Mouse (Mus musculus) central nervous system, embryonic 11.5 days (tissue): ENCODE data around the gene Gm14326. TPM values are rescaled to one million over a fixed set of nuclear protein-coding genes. Genes with fewer than 3 reads are reported as not detected.

ENCODE experiments used
- polyA plus RNA-seq: library from polyadenylated mRNA; depleted of rRNA; stranded (reverse); fragments of >200 nt; gene quantifications from 2 replicates; pipeline ENCODE4 v1.2.3, GENCODE M21; 2012; rRNA removed

The Gm14326 gene
- 5.0 and 11.5 TPM in 2 replicates for polyA plus RNA-seq

DNA sequence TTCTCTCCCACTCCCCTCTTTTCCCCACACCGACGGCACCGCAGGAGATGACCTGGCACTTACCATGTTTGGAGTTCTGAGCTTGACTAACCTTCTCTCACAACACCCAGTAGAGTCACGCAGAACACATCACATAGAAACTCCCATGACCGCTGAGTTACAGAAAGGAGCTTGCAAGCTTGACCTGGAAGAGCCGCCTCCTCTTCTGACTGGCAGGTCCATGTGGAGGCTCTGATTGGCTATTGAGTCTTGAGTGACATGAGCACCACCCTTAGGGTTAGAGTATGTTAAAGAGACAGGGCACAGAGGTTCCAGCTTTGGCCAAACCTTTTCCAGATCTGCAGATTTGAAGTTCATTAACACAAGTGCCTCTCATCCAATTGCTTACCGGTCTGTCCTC, at the start of gene Gm14326:
TSS of gene Gm14326 (minus strand) at position 153 of the 400 bp plus-strand sequence.

DNA sequence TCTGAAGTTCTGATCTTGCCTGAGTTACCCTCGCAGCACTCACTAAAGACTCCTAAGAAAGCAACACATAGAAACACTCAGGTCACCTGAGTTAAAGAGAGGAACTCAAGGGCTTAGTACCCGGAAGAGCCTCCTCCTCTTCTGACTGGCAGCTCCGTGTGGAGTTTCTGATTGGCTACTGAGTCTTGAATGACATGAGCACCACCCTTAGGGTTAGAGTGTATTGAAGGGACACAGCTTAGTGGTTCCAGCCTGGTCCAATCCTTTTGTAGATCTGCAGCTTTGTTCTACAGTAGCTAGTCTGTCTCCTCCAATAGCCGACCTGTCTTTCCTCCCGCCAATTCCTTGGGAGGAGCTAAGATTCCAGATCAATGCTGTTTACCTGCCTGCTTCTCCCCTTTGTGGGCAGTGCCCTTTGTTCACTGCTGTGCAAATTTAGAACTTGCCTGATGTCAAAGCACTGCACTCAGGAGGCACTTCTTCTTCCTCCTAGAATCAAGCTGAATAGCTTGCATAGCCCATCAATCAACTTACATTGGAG, 31.5 kb downstream of the Gm14326 start, which contains the start of gene Zfp972:
TSS of gene Zfp972 (minus strand) at position 51 of the 541 bp plus-strand sequence.

GRCm38 (mm10) chr2:177897046-177897578, 60.0 kb downstream of the Gm14326 start, which contains the start of gene Gm14327:
Gene Gm14327, plus strand, starts transcription at chr2:177897096.

Other genes starting within 250 kb of the Gm14326 start
- 4.0 and 10.2 TPM in 2 replicates for gene Gm14322, start 198.0 kb downstream of the Gm14326 start, polyA plus RNA-seq
- gene Gm14325, start 117.0 kb downstream of the Gm14326 start, polyA plus RNA-seq = 21.6 and 61.9 TPM in 2 replicates
- gene Gm14327, start 60.2 kb downstream of the Gm14326 start, polyA plus RNA-seq = 0.34 and 3.2 TPM in 2 replicates
- gene Zfp972, start 31.7 kb downstream of the Gm14326 start, polyA plus RNA-seq = 0.35 and 0.60 TPM in 2 replicates
- 4.7 and 10.8 TPM in 2 replicates for gene Zfp971, start 66.0 kb upstream of the Gm14326 start, polyA plus RNA-seq
- 5.9 and 10.4 TPM in 2 replicates for gene Zfp931, start 121.2 kb upstream of the Gm14326 start, polyA plus RNA-seq
- gene Phactr3, start 161.7 kb upstream of the Gm14326 start, polyA plus RNA-seq = 9.4 and 15.1 TPM in 2 replicates